Mouse (Mus musculus) myocyte (in vitro differentiated cells): Measurements from ENCODE around the gene Nr3c2.

Source experiments
- CEBPB ChIP-seq: IDR thresholded peaks from 2 replicates; pipeline ENCODE4 v1.6.1; 2011; ENCODE audit warnings: mild to moderate bottlenecking, moderate library complexity; ENCODE audit not compliant: poor library complexity, insufficient read depth, severe bottlenecking
- E2F4 ChIP-seq: IDR thresholded peaks from one replicate; pipeline ENCODE4 v1.6.1; 2011; ENCODE audit warnings: mild to moderate bottlenecking, control low read depth, moderate library complexity; ENCODE audit not compliant: insufficient read depth
- MAX ChIP-seq: IDR thresholded peaks from one replicate; pipeline ENCODE4 v1.6.1; 2011; ENCODE audit warnings: low read depth, mild to moderate bottlenecking, control low read depth
- MYOD1 ChIP-seq, 3 experiments: IDR thresholded peaks; one replicate each; pipeline ENCODE4 v1.6.1; 2011; ENCODE audit warnings: control low read depth in 2 of 3, low read depth in 2 of 3, mild to moderate bottlenecking in 2 of 3, moderate library complexity in 1 of 3; ENCODE audit not compliant: insufficient read length in 2 of 3, control insufficient read depth in 1 of 3
- MYOG ChIP-seq, 3 experiments: IDR thresholded peaks; one replicate each; pipeline ENCODE4 v1.6.1; 2011; ENCODE audit warnings: control low read depth in 2 of 3, low read depth in 2 of 3, mild to moderate bottlenecking in 2 of 3; ENCODE audit not compliant: insufficient read length in 2 of 3, control insufficient read depth in 1 of 3, insufficient read depth in 1 of 3
- POLR2A ChIP-seq: IDR thresholded peaks from one replicate; pipeline ENCODE4 v1.6.1; 2011; ENCODE audit warnings: low read depth, mild to moderate bottlenecking, control low read depth, moderate library complexity; ENCODE audit not compliant: insufficient read length
- POLR2AphosphoS2 ChIP-seq: IDR thresholded peaks from one replicate; pipeline ENCODE4 v1.6.1; 2011; ENCODE audit warnings: low read depth, control low read depth; ENCODE audit not compliant: insufficient read length
- TCF12 ChIP-seq: IDR thresholded peaks from one replicate; pipeline ENCODE4 v1.6.1; 2011; ENCODE audit warnings: mild to moderate bottlenecking, control low read depth; ENCODE audit not compliant: poor library complexity, insufficient read depth, severe bottlenecking
- TCF3 ChIP-seq: IDR thresholded peaks from one replicate; pipeline ENCODE4 v1.6.1; 2011; ENCODE audit warnings: low read depth, control low read depth; ENCODE audit not compliant: insufficient read length
- USF1 ChIP-seq: IDR thresholded peaks from one replicate; pipeline ENCODE4 v1.6.1; 2011; ENCODE audit warnings: low read depth, mild to moderate bottlenecking, control low read depth, moderate library complexity

- no peak for TF ChIP-seq POLR2A
- no peak for TF ChIP-seq MAX
- no peak for TF ChIP-seq TCF3
- TF ChIP-seq USF1, result no peak
- no peak for TF ChIP-seq POLR2AphosphoS2
- no peak for TF ChIP-seq CEBPB
- TF ChIP-seq E2F4, result no peak
- no peak for TF ChIP-seq TCF12
- TF ChIP-seq MYOD1 (IDR thresholded peaks at IDR 0.05; ENCODE audit: control insufficient read depth in 1 of 3, insufficient read length in 2 of 3, low read depth in 2 of 3), result no peak
- no peak for TF ChIP-seq MYOG (IDR thresholded peaks at IDR 0.05; ENCODE audit: control insufficient read depth in 1 of 3, insufficient read depth in 1 of 3, insufficient read length in 2 of 3, low read depth in 2 of 3)
Measured at GRCm38 (mm10) chr8:77232411-77232810, 333.2 kb downstream of the Nr3c2 start.
